Mouse (Mus musculus) bone marrow macrophage, adult 2 months (primary cell): ENCODE results near the gene Chrm1.

Experiments used
- CTCF ChIP-seq: IDR thresholded peaks from 2 replicates; pipeline ENCODE4 v1.5.1; 2012; ENCODE audit warnings: low read depth, mild to moderate bottlenecking, low read length, moderate library complexity
- POLR2A ChIP-seq: IDR thresholded peaks from 2 replicates; pipeline ENCODE4 v1.6.1; 2012; ENCODE audit warnings: mild to moderate bottlenecking, low read depth, low read length, borderline replicate concordance

- TF ChIP-seq POLR2A = no peak; the same call in 1 of the 2 replicates
- peak; percentile 45 for TF ChIP-seq CTCF
These were observed 49.9 kb downstream of the Chrm1 start for GRCm38 (mm10) chr19:8713306-8713996.
